Mouse (Mus musculus) bone marrow macrophage, adult 2 months (primary cell): ENCODE results near the gene Hoxd10. TPM values are rescaled to one million over a fixed set of nuclear protein-coding genes. Genes with fewer than 3 reads are reported as not detected.

Source experiments
- H3K27ac ChIP-seq: 2 replicates; pipeline ENCODE4 v1.5.1; 2012; ENCODE audit warnings: low read depth, low read length; ENCODE audit not compliant: insufficient read depth
- H3K4me1 ChIP-seq: 2 replicates; pipeline ENCODE4 v1.6.1; 2012; ENCODE audit warnings: low read length; ENCODE audit not compliant: control insufficient read depth, insufficient read depth
- H3K4me3 ChIP-seq: 2 replicates; pipeline ENCODE4 v1.5.1; 2012; ENCODE audit warnings: mild to moderate bottlenecking, low read length, moderate library complexity; ENCODE audit not compliant: insufficient read depth
- CTCF ChIP-seq: IDR thresholded peaks from 2 replicates; pipeline ENCODE4 v1.5.1; 2012; ENCODE audit warnings: low read depth, mild to moderate bottlenecking, low read length, moderate library complexity
- POLR2A ChIP-seq: IDR thresholded peaks from 2 replicates; pipeline ENCODE4 v1.6.1; 2012; ENCODE audit warnings: mild to moderate bottlenecking, low read depth, low read length, borderline replicate concordance
- polyA plus RNA-seq: library from polyadenylated mRNA; stranded (reverse); fragments of >200 nt; gene quantifications from 2 replicates; pipeline ENCODE4 v1.2.4, GENCODE M21; 2012; ENCODE audit not compliant: missing spikeins, insufficient read depth, insufficient read length

The Hoxd10 gene
- polyA plus RNA-seq, 1 experiment = not detected

GRCm38 (mm10) chr2:74708676-74709075, 17.0 kb downstream of the Hoxd10 start:
- TF ChIP-seq POLR2A (no peak), CTCF (no peak)
- H3K4me3 ChIP-seq = no peak overlapping the region
- no peaks in the 10 kb centered on the region for H3K4me1 ChIP-seq
- H3K27ac ChIP-seq = no peak overlapping the region

GRCm38 (mm10) chr2:74709465-74710419, 18.0 kb downstream of the Hoxd10 start:
- no peak overlapping the region for H3K4me3 ChIP-seq
- H3K4me1 ChIP-seq = no peaks in the 10 kb centered on the region
- TF ChIP-seq CTCF (no peak), POLR2A (no peak)
- no peak overlapping the region for H3K27ac ChIP-seq

GRCm38 (mm10) chr2:74710929-74711543, 19.3 kb downstream of the Hoxd10 start:
- no peak overlapping the region for H3K4me3 ChIP-seq
- TF ChIP-seq CTCF (no peak), POLR2A (no peak)
- H3K27ac ChIP-seq = no peak overlapping the region
- no peaks in the 10 kb centered on the region for H3K4me1 ChIP-seq

- H3K27ac ChIP-seq = no peak within 1 kb of the TSS
- peak within 1 kb of the TSS; percentile 37 for H3K4me3 ChIP-seq
- no peaks in the 10 kb centered on the region for H3K4me1 ChIP-seq
- no peak for TF ChIP-seq POLR2A
Observed at GRCm38 (mm10) chr2:74711721-74712621, 20.2 kb downstream of the Hoxd10 start, which contains the start of the genes Hoxd3 and Hoxd4. Hoxd3 (plus strand) TSS chr2:74711927. Hoxd4 (plus strand) TSS chr2:74711929.

- H3K4me1 ChIP-seq = no peaks in the 10 kb centered on the region
- H3K4me3 ChIP-seq = no peak overlapping the region
- H3K27ac ChIP-seq = no peak overlapping the region
- TF ChIP-seq CTCF (no peak), POLR2A (no peak)
Observed at GRCm38 (mm10) chr2:74713239-74714150, 21.8 kb downstream of the Hoxd10 start.

- no peak overlapping the region for H3K4me3 ChIP-seq
- no peak overlapping the region for H3K27ac ChIP-seq
- no peak for TF ChIP-seq CTCF
- no peak for TF ChIP-seq POLR2A
- no peaks in the 10 kb centered on the region for H3K4me1 ChIP-seq
Observed at GRCm38 (mm10) chr2:74714156-74714789, 22.5 kb downstream of the Hoxd10 start.

GRCm38 (mm10) chr2:74714881-74715280, 23.2 kb downstream of the Hoxd10 start:
- H3K4me3 ChIP-seq = no peak overlapping the region
- no peak for TF ChIP-seq POLR2A
- TF ChIP-seq CTCF = no peak
- H3K27ac ChIP-seq = no peak overlapping the region
- H3K4me1 ChIP-seq = no peaks in the 10 kb centered on the region

GRCm38 (mm10) chr2:74715504-74716241, 23.9 kb downstream of the Hoxd10 start:
- Histone ChIP-seq H3K4me1 (no peaks in the 10 kb centered on the region), H3K4me3 (no peak overlapping the region)

More at GRCm38 (mm10) chr2:74715504-74716241, 23.9 kb downstream of the Hoxd10 start:
- H3K27ac ChIP-seq = no peak overlapping the region
- TF ChIP-seq CTCF = peak; percentile 61
- TF ChIP-seq POLR2A = no peak
